Mouse (Mus musculus): ENCODE data around the gene Gm5934.
"Not testable (repeated sequence)": the region's sequence is repeated elsewhere in the genome, so short reads cannot be mapped to it uniquely, and the experiment has no call there.

Gene Gm5934

GRCm38 (mm10) chrX:24500660-24501059, at the start of gene Gm5934:
Gm5934 (minus strand) TSS chrX:24500760.
- in situ Hi-C loops (cut with MboI, MseI), result not testable (repeated sequence)
